Mouse (Mus musculus) left cerebral cortex, adult 8-10 months (tissue): ENCODE results near the gene Copg1. TPM values are rescaled to one million over a fixed set of nuclear protein-coding genes. Genes with fewer than 3 reads are reported as not detected.

ENCODE experiments used
- DNase-seq, 2 experiments: peaks; one replicate each; pipeline ENCODE4 v3.0.0; 2022; ENCODE audit warnings: low spot score in 2 of 2
- total RNA-seq, 4 experiments: library from RNA; stranded (reverse); gene quantifications; 2 replicates each; pipeline ENCODE4 v1.2.4; 2022

Copg1 gene
- total RNA-seq, result 100 to 1,000 TPM; 245 to 257 (median 245) TPM

DNA sequence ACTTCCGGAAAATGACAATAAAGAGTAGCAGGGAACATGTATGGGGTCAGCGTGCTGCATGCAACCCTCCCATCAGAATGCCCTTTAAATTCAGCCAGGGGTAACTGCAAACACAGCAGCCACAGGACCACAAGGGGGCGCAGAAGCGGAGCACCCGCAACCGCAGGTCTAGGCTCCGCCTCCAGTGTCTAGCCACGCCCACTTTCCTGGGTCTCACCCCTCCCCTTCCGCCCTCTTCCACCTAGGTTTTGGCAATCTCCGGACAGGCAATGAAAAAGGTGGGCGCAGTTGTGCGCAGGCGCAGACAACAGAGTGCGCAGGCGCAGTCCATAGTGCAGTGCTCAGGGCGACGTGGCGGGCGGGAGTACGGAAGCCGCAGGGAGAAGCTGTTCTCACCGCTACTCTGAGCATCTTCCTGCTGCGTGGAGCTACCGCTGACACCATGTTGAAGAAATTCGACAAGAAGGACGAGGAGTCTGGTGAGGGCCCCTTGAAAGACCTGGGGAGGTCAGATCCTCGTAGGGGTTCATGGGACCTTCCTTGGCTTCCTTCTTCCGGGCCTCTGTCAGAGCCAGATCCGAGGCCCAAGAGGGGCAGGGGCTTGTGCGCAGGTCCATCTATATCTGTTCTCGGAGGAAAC lies at the start of gene Copg1:
Copg1 (plus strand) TSS at position 221 of the 640 bp plus-strand sequence.
- DNase-seq, result peak; percentile 98 to 99

DNA sequence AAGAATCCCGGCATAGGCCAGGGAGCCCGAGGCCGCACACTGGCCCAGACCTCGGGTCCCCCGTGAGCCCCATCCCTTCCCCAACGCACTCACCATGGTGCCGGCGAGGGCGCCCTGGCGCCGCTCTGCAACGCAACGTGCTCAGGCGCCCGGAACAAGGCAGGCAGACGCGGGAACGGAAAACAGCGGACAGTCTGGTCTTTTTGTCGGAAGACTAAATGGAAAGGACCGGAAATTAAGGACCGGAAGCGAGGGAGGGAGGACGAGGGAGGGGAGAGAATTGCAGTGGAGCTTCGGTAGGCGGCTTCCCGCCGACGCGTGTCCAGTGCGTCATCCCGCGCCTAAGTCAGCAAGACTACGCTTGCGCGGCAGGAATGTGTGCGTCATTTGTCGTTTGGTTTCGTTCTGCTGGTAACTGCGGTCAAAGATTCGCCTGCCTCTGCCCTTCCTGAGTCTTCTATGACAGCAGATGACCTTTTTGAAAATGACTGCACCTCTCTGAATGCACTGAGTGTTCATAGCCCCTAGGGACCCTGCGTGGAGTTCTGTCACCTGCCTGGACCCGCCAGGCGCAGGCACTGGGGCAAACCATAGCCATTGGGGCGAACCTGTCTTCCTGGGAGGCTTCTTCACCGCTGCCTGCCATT lies 48.9 kb upstream of the Copg1 start, which contains the start of gene Isy1:
Isy1 (minus strand) TSS at position 248 of the 647 bp plus-strand sequence.
- peak; percentile 90 to 96 for DNase-seq

DNA sequence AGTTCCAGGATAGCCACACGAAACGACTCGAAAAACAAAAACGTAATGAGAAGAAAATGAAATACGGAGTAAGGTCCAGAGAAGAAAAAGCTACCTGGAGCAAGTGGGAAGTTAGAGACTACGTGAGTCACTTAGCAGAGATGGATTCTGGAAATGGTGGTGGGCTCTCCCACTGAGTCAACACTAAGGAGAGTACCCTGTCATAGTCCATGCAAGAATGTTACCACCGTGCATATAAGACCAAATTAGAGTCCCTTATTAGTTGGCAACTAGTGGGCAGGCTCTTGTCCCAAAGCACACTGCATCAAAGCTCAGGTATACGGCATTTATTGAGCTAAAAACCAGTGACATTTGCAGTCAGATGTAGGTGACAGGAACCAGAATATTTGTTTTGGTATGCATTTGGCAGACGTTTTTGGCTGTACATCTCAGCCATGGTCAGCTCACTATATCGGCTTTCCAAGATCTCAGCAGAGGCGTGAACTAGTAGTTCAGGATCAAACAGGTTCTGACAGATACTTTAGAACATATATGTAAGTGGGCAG lies 47.7 kb upstream of the Copg1 start:
- no peak for DNase-seq

DNA sequence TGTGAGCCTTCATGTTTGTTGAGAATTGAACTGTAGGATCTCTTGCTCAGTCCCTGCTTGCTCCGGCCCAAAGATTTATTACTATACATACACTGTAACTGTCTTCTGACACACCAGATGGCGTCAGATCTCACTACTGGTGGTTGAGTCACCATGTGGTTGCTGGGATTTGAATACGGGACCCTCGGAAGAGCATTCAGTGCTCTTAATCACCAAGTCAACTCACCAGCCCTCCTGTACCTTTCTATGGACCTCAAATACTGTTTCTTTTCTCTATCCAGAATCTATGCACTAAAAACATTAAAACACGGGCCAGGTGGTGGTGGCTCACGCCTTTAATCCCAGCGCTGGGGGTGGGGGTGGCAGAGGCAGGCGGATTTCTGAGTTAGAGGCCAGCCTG lies 46.0 kb upstream of the Copg1 start:
- no peak for DNase-seq

DNA sequence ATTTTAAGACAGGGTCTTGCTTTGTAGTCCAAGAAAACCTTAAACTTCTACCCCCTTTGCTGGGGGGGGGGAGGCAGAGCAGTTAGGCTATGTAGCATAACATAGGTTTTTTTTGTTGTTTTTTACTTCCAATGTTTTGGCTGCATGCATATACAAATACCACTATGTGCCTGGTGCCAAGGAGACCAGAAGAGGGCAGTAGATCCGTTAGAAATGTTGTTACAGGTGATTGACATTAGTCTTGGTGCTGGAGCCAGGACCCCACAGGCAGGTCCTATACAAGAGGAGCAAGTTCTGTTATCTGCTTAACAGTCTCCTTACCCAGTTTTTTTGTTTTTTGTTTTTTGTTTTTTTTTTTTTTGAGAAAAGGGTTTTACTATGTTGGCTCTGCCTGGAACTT lies 45.4 kb upstream of the Copg1 start:
- no peak for DNase-seq

DNA sequence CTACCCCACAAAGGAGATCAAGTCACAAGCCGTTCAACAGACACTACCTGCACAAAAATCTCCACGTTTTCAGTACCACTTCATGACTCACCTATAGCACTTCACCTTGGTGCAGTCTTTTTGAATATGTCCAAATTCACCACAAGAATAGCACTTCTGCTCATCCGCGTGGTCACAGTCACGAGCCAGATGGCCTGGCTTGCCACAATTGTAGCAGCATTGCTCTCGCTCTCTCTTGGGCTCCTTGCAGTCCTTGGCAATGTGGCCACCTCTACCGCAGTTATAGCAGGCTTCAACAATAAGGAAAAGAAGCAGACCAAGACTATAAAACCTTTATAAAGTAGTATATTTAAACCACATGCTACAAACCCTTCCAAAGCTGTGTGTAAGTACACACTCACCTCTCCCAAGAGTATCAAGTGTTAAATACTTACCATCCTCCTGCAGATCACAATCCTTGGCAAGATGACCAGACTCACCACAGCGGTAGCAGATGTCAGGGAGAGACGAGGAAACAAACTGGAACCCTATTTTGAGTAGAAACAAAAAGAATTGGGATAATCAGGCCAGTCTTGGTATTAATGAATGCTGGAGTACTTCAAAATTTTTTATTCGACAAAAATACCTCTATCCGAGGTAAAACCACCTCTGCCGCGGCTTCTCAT lies 42.5 kb upstream of the Copg1 start:
- DNase-seq, result no peak

DNA sequence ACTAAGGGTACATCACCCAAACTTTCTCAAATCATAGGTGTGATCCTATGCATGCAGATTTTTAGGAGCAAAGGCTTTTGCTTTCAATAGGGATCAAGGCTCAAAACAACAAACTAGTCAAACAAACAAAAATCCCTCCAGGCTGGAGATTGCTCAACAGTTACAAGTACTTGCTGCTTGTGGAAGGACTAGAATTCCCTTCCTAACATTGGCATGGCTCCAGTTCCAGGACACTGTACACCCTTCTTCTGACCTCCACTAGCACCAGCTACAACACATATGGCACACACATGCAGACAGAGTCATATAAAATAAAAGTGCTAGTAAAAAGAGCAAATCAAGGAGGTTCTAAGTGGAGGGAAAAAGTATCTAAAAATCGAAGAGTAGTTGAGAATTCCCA lies 40.8 kb upstream of the Copg1 start:
- no peak for DNase-seq

DNA sequence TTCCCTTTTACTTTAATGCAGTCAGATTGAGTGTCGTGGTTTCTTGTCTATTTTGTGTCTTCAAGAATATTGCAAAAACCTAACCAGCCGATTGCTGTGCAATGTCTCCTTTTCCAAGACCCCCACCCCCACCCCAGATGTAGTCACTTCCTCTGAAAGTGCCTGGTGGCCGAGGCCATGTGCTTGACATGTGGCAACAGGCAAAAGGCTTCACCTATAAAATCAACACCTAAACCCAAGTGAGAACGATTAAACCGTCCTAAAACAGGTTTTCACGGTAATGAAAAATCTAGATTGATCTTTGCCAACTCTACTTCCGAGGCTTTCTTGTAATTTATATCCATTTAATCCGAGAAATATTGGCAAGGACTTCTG lies 37.8 kb upstream of the Copg1 start:
- DNase-seq, result no peak

DNA sequence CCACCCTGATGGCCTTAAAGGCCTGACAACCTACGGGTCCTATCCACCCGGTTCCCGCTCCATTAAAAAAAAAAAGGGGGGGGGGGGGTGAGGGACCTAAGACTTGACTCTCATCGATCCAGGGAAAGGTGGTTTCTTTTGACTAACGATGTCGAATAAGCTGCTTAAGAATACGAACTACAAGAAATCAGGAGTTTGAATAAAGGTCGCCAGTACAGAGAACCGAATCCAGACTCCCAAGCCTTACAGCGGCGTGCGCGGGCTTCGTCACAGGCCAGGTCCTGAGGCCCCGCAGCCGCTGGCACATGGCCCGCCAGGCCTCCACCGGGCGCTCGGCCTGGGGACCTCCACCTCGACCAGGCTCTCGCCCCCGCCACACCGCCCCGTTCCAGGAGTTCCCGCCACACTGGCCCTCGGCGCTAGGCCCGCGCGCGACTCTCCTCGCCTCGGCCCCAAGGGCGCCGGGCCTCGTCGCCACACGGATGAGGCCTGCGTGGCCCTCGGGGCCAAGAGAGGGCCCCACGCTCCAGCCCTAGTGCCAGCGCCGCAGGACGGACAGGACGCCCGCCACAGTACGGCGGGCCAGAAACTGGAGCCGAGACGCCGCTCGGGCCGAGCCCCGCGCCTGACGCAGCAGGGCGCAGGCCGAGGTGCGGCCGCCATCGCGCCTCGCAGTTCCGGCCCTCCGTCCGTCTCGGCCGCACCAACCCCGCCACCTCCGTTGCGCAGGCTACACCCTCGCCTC lies 37.3 kb upstream of the Copg1 start:
- DNase-seq, result peak in 1 of 2 experiments; percentile 40

DNA sequence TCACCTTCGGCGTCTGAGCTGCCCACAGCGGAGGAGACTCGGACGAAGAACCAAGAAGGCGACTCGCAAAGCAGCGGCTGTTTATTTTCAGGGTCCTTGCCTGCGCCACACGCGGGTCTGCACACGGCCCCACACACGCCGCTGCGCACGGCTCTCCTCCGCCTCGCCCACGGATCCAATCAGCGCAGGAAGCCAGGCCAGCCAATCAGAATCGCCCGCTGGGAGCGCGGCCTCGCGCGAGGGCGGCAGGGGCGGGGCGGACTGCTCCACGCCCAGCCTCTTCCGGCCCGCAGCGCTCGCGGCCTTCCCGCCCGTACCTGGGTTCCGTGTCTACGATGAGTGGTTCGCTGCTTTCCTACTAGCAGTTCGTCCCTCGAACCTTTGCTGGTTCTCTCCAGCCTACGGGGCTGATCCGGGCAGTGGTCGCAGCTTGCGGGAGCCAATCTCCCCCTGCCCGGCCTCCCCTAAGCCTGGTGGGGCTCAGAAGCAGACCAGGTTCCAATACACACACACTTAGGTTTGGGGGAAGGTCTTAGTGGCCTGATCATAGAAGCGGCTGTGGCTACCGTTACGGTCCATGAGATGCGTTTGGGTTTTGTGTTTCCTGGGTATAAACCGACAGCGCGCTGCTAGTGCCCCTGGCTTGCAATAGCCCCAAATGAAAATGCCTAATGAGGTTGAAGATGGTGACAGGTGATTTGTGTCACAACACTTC lies 36.6 kb upstream of the Copg1 start, which contains the start of gene Cnbp:
Cnbp (minus strand) TSS at position 207 of the 715 bp plus-strand sequence.
- DNase-seq, result peak; percentile 93 to 96

DNA sequence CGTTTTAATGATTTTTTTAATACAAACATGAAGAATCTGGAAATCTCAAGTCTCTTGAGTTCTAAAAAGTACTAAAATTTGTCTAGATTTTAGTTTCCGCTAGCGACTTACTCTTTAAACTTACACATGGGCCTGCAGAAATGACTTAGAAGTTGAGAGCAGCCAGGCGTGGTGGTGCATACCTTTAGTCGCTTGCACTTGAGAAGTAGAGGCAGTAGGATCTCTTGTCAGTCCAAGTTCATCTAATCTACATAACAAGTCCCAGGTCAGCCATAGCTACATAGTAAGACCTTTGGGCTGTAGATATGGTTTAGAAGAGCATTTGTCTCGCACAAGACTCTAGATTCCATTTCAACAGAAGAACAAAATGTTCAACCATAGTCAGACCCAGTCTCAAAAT lies 35.7 kb upstream of the Copg1 start:
- no peak for DNase-seq

DNA sequence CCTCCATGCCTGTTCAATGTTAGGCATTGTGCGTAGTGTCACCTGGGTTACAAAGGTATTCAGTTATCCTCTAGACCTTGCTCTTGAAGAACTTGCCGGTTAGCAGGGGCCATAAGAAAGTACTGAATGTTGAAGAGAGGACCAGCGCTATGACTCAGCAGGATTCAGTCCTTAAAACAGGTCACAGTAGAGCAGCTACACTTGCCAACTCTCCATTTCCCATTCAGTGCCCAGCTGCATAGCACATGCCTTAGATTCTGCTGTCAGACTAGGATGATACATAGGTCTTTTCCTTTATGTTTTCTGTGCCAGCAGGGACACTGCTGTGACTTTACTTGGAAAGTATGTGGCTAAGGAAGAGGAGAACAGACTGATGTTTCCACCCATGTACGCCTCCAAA lies 34.2 kb upstream of the Copg1 start:
- no peak for DNase-seq

DNA sequence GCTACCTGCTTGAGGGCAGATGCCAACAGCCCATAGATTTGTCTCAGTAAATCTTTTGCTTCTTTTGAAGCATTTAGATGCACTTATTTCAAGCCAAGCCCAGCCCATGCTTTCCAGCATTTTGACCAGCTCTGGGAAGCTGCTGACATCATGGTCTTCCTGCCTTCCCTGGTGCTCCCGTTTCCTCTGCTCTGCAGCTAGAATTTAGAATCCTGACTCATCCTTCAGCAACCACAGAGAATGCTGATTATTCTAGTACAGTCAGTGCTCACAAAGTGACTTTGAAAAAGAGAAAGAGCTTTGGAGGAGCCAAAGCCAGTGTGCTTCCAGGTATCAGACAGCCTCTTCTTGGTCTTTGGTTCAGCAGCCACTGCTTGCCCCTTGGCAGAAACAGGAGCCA lies 30.5 kb upstream of the Copg1 start:
- DNase-seq, result no peak

DNA sequence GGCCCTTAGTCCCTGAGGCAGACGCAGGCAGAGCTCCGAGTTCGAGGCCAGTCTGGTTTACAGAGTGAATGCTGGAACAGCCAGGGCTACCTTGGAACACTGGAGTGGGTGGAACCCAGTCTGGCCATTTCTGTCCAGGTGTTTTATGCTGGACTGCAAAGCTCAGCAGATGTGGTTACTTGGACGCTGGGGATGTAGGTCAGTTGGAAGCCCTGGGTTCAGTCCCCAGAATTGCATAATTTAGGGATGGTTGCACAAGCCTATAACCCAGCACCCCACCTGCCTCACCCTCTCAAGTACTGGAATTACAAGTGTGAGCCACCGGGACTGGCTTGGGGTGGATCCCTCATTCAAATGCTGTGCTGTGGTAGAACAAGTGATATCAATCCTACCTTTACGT lies 21.4 kb upstream of the Copg1 start:
- DNase-seq, result no peak

DNA sequence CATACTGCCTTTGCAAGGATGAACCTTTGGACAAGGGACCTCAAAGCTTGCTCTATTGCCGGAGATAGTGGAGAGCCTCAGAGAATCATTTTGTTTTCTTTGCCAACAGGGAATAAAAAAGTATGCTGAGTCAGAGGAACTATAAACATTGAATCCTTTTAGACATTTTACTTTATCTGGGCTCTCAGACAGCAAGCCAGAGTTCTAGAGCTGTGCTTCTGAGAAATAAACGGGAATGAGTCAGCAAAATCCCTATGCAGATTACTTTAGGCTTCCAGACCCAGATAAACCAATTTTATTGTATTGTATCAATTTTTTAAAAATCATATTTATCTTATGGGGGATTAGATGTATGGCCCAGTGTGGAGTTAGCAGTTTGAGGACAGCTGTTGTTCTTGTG lies 20.4 kb upstream of the Copg1 start:
- no peak for DNase-seq

DNA sequence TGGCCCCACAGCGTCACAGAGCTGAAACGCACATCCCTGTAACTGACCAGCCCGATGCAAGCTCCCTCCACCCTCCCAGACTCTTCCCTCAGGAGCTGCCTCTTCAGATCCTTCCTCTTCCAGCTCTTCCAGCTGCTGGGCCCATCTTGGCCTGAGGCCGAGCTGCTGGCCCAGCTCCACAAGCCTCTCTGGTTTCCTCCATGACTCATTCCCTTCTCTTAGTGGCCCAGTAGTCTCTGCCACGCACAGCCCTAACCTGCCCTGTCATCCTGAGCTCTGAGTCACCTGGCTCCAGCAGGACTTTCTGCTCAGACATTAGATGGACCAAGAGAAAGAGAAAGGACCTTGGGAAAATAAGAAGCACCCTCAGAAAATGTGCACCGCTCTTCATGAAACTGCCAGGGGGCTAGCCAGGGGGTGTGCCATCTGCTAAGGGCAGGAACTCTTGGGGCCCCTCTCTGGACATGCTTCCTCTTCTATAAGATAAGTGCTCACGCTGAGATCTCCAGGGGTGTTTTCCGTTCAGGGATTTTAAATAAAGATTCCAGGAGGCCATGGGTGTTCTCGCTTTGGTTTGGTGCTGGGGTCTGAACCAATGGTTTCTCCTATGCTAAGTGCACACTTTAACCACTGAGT lies 18.6 kb upstream of the Copg1 start:
- peak in 1 of 2 experiments; percentile 42 for DNase-seq

DNA sequence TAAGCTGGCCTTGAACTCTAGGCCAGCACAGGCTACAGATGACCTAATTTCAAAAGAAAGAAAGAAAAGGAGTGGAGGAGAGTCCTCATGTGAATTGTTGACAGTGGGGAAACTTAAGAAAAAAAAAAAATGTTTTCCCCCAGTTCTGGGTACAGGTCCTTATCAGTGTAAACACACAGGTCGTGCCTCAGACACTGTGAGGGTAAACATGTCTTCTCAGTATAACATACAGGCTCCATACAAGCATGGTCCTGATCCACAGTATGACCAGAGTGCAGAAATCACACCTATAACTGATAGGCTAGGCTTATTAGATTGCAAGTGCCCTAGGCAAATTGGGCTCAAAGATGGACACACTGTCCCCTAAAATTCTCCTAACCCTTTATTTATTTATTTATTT lies 17.2 kb upstream of the Copg1 start:
- DNase-seq, result no peak

DNA sequence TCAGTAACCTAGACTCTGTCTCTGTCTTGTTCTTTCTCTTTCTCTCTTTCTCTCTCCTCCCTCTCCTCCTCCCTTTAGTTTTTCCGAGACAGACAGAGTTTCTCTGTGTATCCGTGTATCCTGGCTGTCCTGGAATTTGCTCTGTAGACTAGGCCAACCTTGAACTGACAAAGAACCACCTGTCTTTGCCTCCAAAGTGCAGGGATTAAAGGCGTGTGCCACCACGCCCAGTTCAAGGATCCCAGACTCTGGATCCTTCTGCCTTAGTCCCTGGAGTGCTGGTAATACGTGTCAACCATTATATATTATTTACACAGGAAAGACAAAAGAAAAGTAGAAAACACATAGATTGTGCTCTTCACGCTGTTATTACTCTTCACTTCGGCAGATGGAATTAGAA lies 16.4 kb upstream of the Copg1 start:
- no peak for DNase-seq

DNA sequence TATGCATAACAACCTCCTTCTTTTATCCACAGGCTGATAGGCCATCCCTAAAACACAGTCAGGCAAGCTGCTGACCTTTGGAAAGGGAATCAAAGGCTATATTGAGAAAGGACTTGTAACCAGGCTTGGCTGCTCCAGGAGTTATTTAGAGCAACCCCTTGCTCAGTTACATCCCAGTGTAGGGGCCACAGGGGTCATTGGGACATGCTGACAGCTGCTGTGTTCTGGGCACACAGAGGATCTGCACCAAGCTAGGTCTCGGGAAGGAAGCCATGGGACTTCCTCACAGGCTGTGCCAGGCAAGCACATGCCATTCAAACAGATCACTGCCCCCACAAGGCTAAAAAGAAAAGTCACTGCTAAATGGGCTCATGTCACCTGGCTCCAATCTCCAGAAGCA lies 14.5 kb upstream of the Copg1 start:
- DNase-seq, result no peak

DNA sequence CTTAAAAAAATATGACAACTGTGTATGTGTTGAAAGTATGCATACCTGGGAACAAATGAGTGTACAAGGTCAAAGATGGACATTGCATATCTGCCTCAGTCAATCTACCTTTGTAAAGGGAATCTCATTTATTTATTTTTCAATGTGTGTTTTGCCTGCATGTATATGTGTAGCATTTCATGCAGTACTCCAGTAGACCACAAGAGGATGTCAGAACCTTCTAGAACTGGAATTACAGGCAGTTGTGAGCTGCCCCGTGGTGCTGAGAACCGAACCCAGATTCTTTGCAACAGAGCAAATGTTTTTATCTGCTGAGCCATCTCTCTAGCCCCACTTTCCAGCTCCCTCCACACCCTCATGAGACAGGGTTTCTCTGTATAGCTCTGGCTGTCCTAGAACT lies 13.7 kb upstream of the Copg1 start:
- DNase-seq, result no peak

DNA sequence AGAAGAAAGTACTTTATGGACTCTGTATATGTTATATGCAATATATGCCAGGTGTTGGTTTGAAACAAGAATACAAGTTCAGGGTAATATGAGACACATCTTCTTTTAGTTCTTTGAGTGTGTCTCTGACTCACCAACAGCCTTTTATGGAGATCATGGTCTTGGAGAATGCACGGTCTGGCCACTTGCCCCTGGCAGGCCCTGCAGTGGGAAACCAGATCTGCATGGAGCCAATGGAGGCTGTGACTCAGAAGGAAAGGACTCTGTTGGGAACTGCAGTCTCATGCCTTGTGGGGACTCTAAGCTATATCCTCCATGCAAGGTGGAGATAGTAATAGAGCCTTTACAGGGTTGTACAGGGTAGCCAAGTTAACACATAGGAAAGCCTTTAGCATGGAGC lies 12.5 kb upstream of the Copg1 start:
- no peak for DNase-seq
